Mouse (Mus musculus): Measurements from ENCODE around the gene Wwox. TPM values are rescaled to one million over a fixed set of nuclear protein-coding genes. Genes with fewer than 3 reads are reported as not detected.
A peak's percentile ranks its signal among the peaks of the same experiment; 100 is the strongest.

The Wwox gene
- polyA plus RNA-seq, 1 experiment from 2014 or later: 16.3 TPM

- H3K9me3 ChIP-seq (replicated peaks; ENCODE audit: low read length): no peaks in the 10 kb centered on the region
- no peaks in the 10 kb centered on the region; the same call in 1 of the 2 replicates for H3K4me1 ChIP-seq (replicated peaks; ENCODE audit: insufficient read depth, low read length)
- H3K9ac ChIP-seq (ENCODE audit: low read depth, low read length): no peak overlapping the region
- H3K27me3 ChIP-seq (ENCODE audit: insufficient read depth, low read length): no peaks in the 10 kb centered on the region
- no peak for ATAC-seq (replicated peaks; ENCODE audit: low FRiP score, low read depth)
- H3K27ac ChIP-seq: no peak overlapping the region
- H3K4me3 ChIP-seq (replicated peaks; ENCODE audit: low read depth, low read length): no peak overlapping the region
- H3K36me3 ChIP-seq (ENCODE audit: insufficient read depth, low read length): no peaks in the 10 kb centered on the region
- TF ChIP-seq CTCF (IDR thresholded peaks at IDR 0.05; ENCODE audit: low read depth): no peak
- no peak for DNase-seq (ENCODE audit: low spot score)
- 65% methylated on average over 7 of the region's 7 CpGs for WGBS
- H3K4me2 ChIP-seq (ENCODE audit: low read length): no peak overlapping the region
Measured at GRCm38 (mm10) chr8:115302484-115302883, 863.0 kb downstream of the Wwox start.

GRCm38 (mm10) chr8:115307412-115307811 lies 868.0 kb downstream of the Wwox start:
- no peak overlapping the region for H3K4me3 ChIP-seq (replicated peaks; ENCODE audit: low read depth, low read length)
- H3K9ac ChIP-seq (ENCODE audit: low read depth, low read length): no peak overlapping the region
- 30% methylated on average over 4 of the region's 4 CpGs for WGBS
- no peak overlapping the region for H3K27ac ChIP-seq
- no peak for ATAC-seq (replicated peaks; ENCODE audit: low FRiP score, low read depth)
- TF ChIP-seq CTCF (IDR thresholded peaks at IDR 0.05; ENCODE audit: low read depth): no peak
- no peaks in the 10 kb centered on the region for H3K36me3 ChIP-seq (ENCODE audit: insufficient read depth, low read length)
- peak; percentile 18 for DNase-seq (ENCODE audit: low spot score)
- H3K4me1 ChIP-seq (replicated peaks; ENCODE audit: insufficient read depth, low read length): no peaks in the 10 kb centered on the region; the same call in 1 of the 2 replicates
- H3K27me3 ChIP-seq (ENCODE audit: insufficient read depth, low read length): no peaks in the 10 kb centered on the region
- no peaks in the 10 kb centered on the region for H3K9me3 ChIP-seq (replicated peaks; ENCODE audit: low read length)
- H3K4me2 ChIP-seq (ENCODE audit: low read length): no peak overlapping the region

- no peak overlapping the region for H3K4me3 ChIP-seq (replicated peaks; ENCODE audit: low read depth, low read length)
- no peak for TF ChIP-seq CTCF (IDR thresholded peaks at IDR 0.05; ENCODE audit: low read depth)
- DNase-seq (ENCODE audit: low spot score): no peak
- H3K4me1 ChIP-seq (replicated peaks; ENCODE audit: insufficient read depth, low read length): no peaks in the 10 kb centered on the region; the same call in 1 of the 2 replicates
- no peak overlapping the region for H3K9ac ChIP-seq (ENCODE audit: low read depth, low read length)
- 73% methylated on average over 6 of the region's 6 CpGs for WGBS
- no peaks in the 10 kb centered on the region for H3K36me3 ChIP-seq (ENCODE audit: insufficient read depth, low read length)
- H3K27ac ChIP-seq: no peak overlapping the region
- H3K27me3 ChIP-seq (ENCODE audit: insufficient read depth, low read length): no peaks in the 10 kb centered on the region
- no peak for ATAC-seq (replicated peaks; ENCODE audit: low FRiP score, low read depth)
- no peaks in the 10 kb centered on the region for H3K9me3 ChIP-seq (replicated peaks; ENCODE audit: low read length)
- H3K4me2 ChIP-seq (ENCODE audit: low read length): no peak overlapping the region
Measured at GRCm38 (mm10) chr8:115311003-115311402, 871.5 kb downstream of the Wwox start.

GRCm38 (mm10) chr8:115312371-115312770 lies 872.9 kb downstream of the Wwox start:
- ATAC-seq (replicated peaks; ENCODE audit: low FRiP score, low read depth): no peak
- Histone ChIP-seq H3K9me3 (replicated peaks; ENCODE audit: low read length) (no peaks in the 10 kb centered on the region), H3K4me3 (replicated peaks; ENCODE audit: low read depth, low read length) (no peak overlapping the region), H3K4me1 (replicated peaks; ENCODE audit: insufficient read depth, low read length) (no peaks in the 10 kb centered on the region; the same call in 1 of the 2 replicates), H3K27ac (no peak overlapping the region), H3K9ac (ENCODE audit: low read depth, low read length) (no peak overlapping the region), H3K36me3 (ENCODE audit: insufficient read depth, low read length) (no peaks in the 10 kb centered on the region), H3K27me3 (ENCODE audit: insufficient read depth, low read length) (no peaks in the 10 kb centered on the region), H3K4me2 (ENCODE audit: low read length) (no peak overlapping the region)
- TF ChIP-seq CTCF (IDR thresholded peaks at IDR 0.05; ENCODE audit: low read depth): no peak
- no peak for DNase-seq (ENCODE audit: low spot score)
- 80% methylated on average over 2 of the region's 2 CpGs for WGBS

- no peak overlapping the region for H3K27ac ChIP-seq
- no peak overlapping the region for H3K9ac ChIP-seq (ENCODE audit: low read depth, low read length)
- H3K4me1 ChIP-seq (replicated peaks; ENCODE audit: insufficient read depth, low read length): no peaks in the 10 kb centered on the region
- WGBS: 80% methylated on average over 5 of the region's 5 CpGs
- no peak for TF ChIP-seq CTCF (IDR thresholded peaks at IDR 0.05; ENCODE audit: low read depth)
- no peak overlapping the region for H3K4me3 ChIP-seq (replicated peaks; ENCODE audit: low read depth, low read length)
- no peaks in the 10 kb centered on the region for H3K27me3 ChIP-seq (ENCODE audit: insufficient read depth, low read length)
- no peaks in the 10 kb centered on the region for H3K36me3 ChIP-seq (ENCODE audit: insufficient read depth, low read length)
- H3K4me2 ChIP-seq (ENCODE audit: low read length): no peak overlapping the region
- no peaks in the 10 kb centered on the region for H3K9me3 ChIP-seq (replicated peaks; ENCODE audit: low read length)
- DNase-seq (ENCODE audit: low spot score) (no peak), ATAC-seq (replicated peaks; ENCODE audit: low FRiP score, low read depth) (no peak)
Measured at GRCm38 (mm10) chr8:115322501-115322900, 883.0 kb downstream of the Wwox start.

GRCm38 (mm10) chr8:115330671-115331070 lies 891.2 kb downstream of the Wwox start:
- H3K4me2 ChIP-seq (ENCODE audit: low read length): no peak overlapping the region
- ATAC-seq (replicated peaks; ENCODE audit: low FRiP score, low read depth): no peak
- H3K9ac ChIP-seq (ENCODE audit: low read depth, low read length): no peak overlapping the region
- no peak for TF ChIP-seq CTCF (IDR thresholded peaks at IDR 0.05; ENCODE audit: low read depth)
- no peaks in the 10 kb centered on the region for H3K4me1 ChIP-seq (replicated peaks; ENCODE audit: insufficient read depth, low read length)
- H3K36me3 ChIP-seq (ENCODE audit: insufficient read depth, low read length): no peaks in the 10 kb centered on the region
- WGBS: 78% methylated on average over 11 of the region's 11 CpGs
- no peaks in the 10 kb centered on the region for H3K27me3 ChIP-seq (ENCODE audit: insufficient read depth, low read length)
- DNase-seq (ENCODE audit: low spot score): no peak
- no peak overlapping the region for H3K27ac ChIP-seq
- no peaks in the 10 kb centered on the region for H3K9me3 ChIP-seq (replicated peaks; ENCODE audit: low read length)
- no peak overlapping the region for H3K4me3 ChIP-seq (replicated peaks; ENCODE audit: low read depth, low read length)

GRCm38 (mm10) chr8:115333972-115334371 lies 894.5 kb downstream of the Wwox start:
- no peak for ATAC-seq (replicated peaks; ENCODE audit: low FRiP score, low read depth)
- no peak overlapping the region for H3K9ac ChIP-seq (ENCODE audit: low read depth, low read length)
- 91% methylated on average over 3 of the region's 3 CpGs for WGBS

More at GRCm38 (mm10) chr8:115333972-115334371, 894.5 kb downstream of the Wwox start:
- no peaks in the 10 kb centered on the region for H3K4me1 ChIP-seq (replicated peaks; ENCODE audit: insufficient read depth, low read length)
- TF ChIP-seq CTCF (IDR thresholded peaks at IDR 0.05; ENCODE audit: low read depth): no peak
- no peak overlapping the region for H3K4me3 ChIP-seq (replicated peaks; ENCODE audit: low read depth, low read length)
- no peak for DNase-seq (ENCODE audit: low spot score)
- H3K27ac ChIP-seq: no peak overlapping the region
- H3K27me3 ChIP-seq (ENCODE audit: insufficient read depth, low read length): no peaks in the 10 kb centered on the region
- no peaks in the 10 kb centered on the region for H3K9me3 ChIP-seq (replicated peaks; ENCODE audit: low read length)
- no peak overlapping the region for H3K4me2 ChIP-seq (ENCODE audit: low read length)
- no peaks in the 10 kb centered on the region for H3K36me3 ChIP-seq (ENCODE audit: insufficient read depth, low read length)

Measured in kidney, postnatal 0 days (tissue).